Mouse (Mus musculus): Measurements from ENCODE around the gene Pcyt1a. TPM values are rescaled to one million over a fixed set of nuclear protein-coding genes. Genes with fewer than 3 reads are reported as not detected.
A peak's percentile ranks its signal among the peaks of the same experiment; 100 is the strongest.

Pcyt1a gene
- polyA plus RNA-seq (2012; ENCODE audit: insufficient read depth, insufficient read length, missing spikeins) = 46.6 and 46.8 TPM in 2 replicates

DNA sequence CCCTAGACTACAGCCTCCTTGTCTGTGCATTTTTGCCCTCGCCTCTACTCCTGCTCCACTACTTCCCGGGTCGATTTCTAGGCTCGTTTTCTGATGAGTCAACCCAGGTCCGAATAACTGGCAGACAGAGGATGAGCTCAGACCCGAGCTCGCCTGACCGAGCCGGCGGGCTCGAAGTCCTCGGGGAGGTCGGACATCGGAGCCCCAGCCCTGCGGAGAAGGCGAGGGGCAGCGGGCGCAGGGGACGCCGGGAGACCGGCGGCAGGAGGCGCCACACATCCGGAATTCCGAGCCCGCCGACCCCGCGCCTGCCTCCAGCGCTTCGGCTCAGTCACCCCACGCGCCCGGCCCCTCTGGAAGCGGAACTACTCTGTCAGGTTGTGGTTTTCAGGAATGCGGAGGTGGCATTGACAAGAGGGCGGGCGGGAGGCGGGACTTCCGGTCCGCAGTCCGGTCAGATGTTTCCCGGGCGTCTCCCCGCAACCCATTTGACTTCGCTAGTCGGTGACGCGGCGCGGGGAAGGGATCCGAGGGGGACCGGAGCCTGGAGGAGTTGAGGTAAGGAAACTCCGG lies at the start of gene Pcyt1a:
TSS of gene Pcyt1a (plus strand) at position 448 of the 573 bp plus-strand sequence.
- H3K4me3 ChIP-seq (ENCODE audit: insufficient read depth, low read depth, low read length) = peak within 1 kb of the TSS; percentile 83

GRCm38 (mm10) chr16:32382901-32383300 lies 47.8 kb upstream of the Pcyt1a start:
- Histone ChIP-seq H3K4me3 (ENCODE audit: insufficient read depth, low read depth, low read length) (no peak overlapping the region), H3K4me1 (ENCODE audit: control insufficient read depth, insufficient read depth, insufficient read length, low read length) (no peaks in the 10 kb centered on the region), H3K27ac (replicated peaks; ENCODE audit: low read depth, low read length) (no peak overlapping the region)

More for the DNA sequence above, at the start of gene Pcyt1a:
- H3K4me1 ChIP-seq (ENCODE audit: control insufficient read depth, insufficient read depth, insufficient read length, low read length) = peaks cover 5% of the 10 kb centered on the region
- H3K27ac ChIP-seq (replicated peaks; ENCODE audit: low read depth, low read length) = peak within 1 kb of the TSS; percentile 82

DNA sequence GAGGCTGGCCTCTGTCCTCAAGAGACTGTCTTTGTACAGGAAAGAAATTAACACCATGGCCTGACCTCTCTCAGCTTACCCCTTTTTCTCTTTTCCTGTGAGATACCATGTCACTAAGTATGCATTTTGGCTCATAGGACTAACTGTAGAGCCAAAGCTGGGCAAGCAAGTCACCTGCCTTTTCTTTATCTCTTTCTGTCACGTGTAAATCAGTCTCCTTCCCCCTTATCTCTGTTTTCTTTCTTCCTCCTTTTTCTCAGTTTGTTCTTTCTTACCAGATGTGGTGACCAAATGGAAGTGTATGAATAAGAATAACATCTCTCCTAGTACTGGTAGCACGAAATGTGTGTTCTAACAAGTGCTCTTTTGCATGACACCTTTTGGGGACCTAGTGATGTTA lies 45.8 kb upstream of the Pcyt1a start:
- no peak overlapping the region for H3K4me3 ChIP-seq (ENCODE audit: insufficient read depth, low read depth, low read length)
- no peaks in the 10 kb centered on the region for H3K4me1 ChIP-seq (ENCODE audit: control insufficient read depth, insufficient read depth, insufficient read length, low read length)

GRCm38 (mm10) chr16:32386826-32387225 lies 43.9 kb upstream of the Pcyt1a start:
- no peak overlapping the region for H3K27ac ChIP-seq (replicated peaks; ENCODE audit: low read depth, low read length)
- no peak overlapping the region for H3K4me3 ChIP-seq (ENCODE audit: insufficient read depth, low read depth, low read length)
- no peaks in the 10 kb centered on the region for H3K4me1 ChIP-seq (ENCODE audit: control insufficient read depth, insufficient read depth, insufficient read length, low read length)

More for the DNA sequence above, 45.8 kb upstream of the Pcyt1a start:
- H3K27ac ChIP-seq (replicated peaks; ENCODE audit: low read depth, low read length) = no peak overlapping the region

- no peak overlapping the region for H3K27ac ChIP-seq (replicated peaks; ENCODE audit: low read depth, low read length)
- no peak overlapping the region for H3K4me3 ChIP-seq (ENCODE audit: insufficient read depth, low read depth, low read length)
- H3K4me1 ChIP-seq (ENCODE audit: control insufficient read depth, insufficient read depth, insufficient read length, low read length) = no peaks in the 10 kb centered on the region
These were observed 41.7 kb upstream of the Pcyt1a start for GRCm38 (mm10) chr16:32389049-32389448.

DNA sequence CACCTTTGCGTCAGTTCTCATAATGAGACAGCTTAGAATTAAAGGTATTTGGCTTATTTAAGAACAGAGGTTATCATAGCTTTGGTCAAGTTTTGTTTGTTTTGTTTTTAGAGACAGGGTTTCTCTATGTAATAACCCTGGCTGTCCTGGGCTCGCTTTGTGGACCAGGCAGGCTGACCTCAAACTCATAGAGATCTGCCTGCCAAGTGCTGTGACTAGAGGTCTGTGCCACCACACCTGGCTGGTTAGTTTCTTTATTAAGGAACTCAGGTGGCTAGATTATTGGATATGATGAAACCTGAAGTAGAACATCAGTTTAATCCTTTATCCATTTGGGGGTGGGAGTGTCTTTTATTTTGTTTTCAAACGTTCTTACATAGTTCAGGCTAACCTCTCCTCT lies 40.9 kb upstream of the Pcyt1a start:
- Histone ChIP-seq H3K4me3 (ENCODE audit: insufficient read depth, low read depth, low read length) (no peak overlapping the region), H3K4me1 (ENCODE audit: control insufficient read depth, insufficient read depth, insufficient read length, low read length) (no peaks in the 10 kb centered on the region), H3K27ac (replicated peaks; ENCODE audit: low read depth, low read length) (no peak overlapping the region)

- no peak overlapping the region for H3K4me3 ChIP-seq (ENCODE audit: insufficient read depth, low read depth, low read length)
- H3K27ac ChIP-seq (replicated peaks; ENCODE audit: low read depth, low read length) = no peak overlapping the region
- no peaks in the 10 kb centered on the region for H3K4me1 ChIP-seq (ENCODE audit: control insufficient read depth, insufficient read depth, insufficient read length, low read length)
These were observed 39.8 kb upstream of the Pcyt1a start for GRCm38 (mm10) chr16:32390882-32391281.

DNA sequence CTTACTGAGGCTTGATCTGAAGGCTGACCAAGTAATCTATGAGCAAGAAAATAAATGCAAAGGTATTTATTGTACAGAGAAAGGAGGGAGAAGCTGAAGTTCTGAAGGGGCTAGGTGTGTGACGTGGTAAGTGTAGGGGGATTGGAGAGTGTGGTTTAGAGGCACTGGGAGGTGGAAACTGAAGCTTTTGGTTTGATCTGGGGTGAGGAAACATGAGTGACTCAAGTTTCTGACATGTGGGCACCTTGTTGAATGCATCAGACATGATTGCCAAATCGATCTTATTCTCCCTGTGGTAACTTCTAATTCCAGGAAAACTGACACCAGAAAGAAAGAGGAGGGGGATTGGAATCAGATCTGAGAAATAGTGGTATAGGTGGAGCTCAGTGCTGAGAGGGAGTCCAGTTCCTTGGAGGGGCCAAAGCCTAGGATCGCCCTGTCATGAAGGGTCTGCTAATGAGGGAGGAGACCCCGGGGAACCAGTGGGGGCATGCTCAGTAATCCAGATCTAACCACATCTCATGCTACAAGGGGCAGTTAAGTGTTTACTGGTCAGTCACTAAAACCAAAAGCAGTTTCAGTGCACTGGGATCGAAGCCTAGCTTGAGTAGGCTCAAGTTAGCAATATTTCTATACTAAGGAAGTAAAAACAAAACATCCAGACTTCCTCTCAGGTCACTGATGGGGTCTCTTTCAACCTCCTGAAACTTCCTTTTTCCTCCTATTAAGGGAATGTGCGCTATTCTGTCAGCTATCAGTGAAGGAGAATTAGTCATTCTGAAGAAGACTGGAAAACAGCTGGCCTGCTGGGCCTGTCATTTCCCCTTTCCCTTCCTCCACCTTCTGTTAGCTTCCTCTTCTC lies 34.8 kb upstream of the Pcyt1a start:
- Histone ChIP-seq H3K27ac (replicated peaks; ENCODE audit: low read depth, low read length) (peak overlapping the region; percentile 52), H3K4me1 (ENCODE audit: control insufficient read depth, insufficient read depth, insufficient read length, low read length) (no peaks in the 10 kb centered on the region), H3K4me3 (ENCODE audit: insufficient read depth, low read depth, low read length) (no peak overlapping the region)

GRCm38 (mm10) chr16:32396541-32396835 lies 34.2 kb upstream of the Pcyt1a start:
- H3K27ac ChIP-seq (replicated peaks; ENCODE audit: low read depth, low read length) = peak overlapping the region; percentile 14
- no peaks in the 10 kb centered on the region for H3K4me1 ChIP-seq (ENCODE audit: control insufficient read depth, insufficient read depth, insufficient read length, low read length)
- no peak overlapping the region for H3K4me3 ChIP-seq (ENCODE audit: insufficient read depth, low read depth, low read length)

DNA sequence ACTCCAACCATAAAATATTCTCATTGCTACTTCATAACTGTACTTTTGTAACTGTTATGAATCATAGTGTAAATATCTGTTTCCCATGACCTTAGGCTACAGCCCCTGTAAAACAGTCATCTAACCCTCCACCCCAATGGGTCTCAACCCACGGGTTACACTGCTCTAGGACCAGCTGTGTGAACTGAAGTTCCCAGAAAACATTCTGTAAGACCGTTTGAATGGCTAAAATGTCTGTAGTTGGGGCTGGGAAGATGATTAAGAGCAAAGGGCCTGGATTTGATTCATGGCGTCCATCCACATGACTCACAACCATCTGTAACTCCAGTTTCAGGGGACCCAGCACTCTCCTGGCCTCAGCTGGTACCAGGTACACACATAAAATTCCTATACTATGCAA lies 32.5 kb upstream of the Pcyt1a start:
- no peaks in the 10 kb centered on the region for H3K4me1 ChIP-seq (ENCODE audit: control insufficient read depth, insufficient read depth, insufficient read length, low read length)
- H3K4me3 ChIP-seq (ENCODE audit: insufficient read depth, low read depth, low read length) = no peak overlapping the region
- no peak overlapping the region for H3K27ac ChIP-seq (replicated peaks; ENCODE audit: low read depth, low read length)

DNA sequence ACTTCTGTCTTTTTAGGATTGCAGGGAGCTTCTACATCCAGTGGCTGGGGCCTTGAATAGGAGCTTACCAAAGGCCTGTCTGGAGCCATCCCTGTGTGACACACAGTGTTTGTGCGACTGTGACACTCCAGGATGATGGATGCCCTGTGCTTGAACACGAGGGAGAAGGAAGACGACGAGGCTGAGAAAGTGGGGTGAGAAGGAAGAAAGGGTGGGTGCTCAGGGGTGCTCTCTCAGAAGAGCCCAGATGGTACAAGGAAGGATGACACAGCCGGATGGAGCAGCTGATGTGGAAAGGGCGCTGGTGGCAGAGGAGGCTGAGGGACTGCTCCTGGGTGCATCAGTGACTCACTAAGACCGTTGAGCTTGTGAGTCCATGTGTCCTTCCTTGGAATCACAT lies 30.5 kb upstream of the Pcyt1a start, which contains the start of gene Tm4sf19:
TSS of gene Tm4sf19 (plus strand) at position 240 of the 400 bp plus-strand sequence.
- no peaks in the 10 kb centered on the region for H3K4me1 ChIP-seq (ENCODE audit: control insufficient read depth, insufficient read depth, insufficient read length, low read length)
- no peak within 1 kb of the TSS for H3K4me3 ChIP-seq (ENCODE audit: insufficient read depth, low read depth, low read length)
- no peak within 1 kb of the TSS; the same call in none of the 2 replicates for H3K27ac ChIP-seq (replicated peaks; ENCODE audit: low read depth, low read length)

DNA sequence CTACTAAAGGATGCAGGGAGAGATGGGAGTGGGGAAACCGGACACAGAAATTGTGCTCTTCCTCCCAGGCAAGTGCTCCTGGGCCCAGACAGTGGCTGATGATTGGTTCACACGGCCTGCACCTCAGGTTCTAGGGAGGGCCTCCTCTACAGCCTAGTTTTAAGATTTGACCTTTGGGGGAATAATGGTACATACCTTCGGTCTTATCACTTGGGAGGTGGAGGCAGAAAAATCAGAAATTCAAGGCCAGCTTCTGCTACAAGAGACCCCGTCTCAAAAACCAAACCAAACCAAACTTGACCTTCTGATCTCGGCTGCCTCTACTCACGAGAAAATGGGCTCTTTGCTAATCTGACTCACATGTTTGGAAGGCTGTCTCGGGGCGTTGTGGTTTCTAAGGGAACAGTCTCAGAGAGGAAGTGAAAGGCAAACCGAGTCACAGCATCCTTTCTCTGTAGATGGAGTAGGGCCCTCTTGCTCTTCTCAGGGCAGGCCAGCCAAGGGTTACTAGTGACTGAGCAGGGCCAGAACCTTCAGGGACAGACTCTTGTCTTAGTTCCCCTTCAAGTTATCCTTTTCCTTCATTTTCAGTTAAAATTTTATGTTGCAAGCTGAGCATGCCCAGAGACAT lies 29.3 kb upstream of the Pcyt1a start:
- Histone ChIP-seq H3K27ac (replicated peaks; ENCODE audit: low read depth, low read length) (no peak overlapping the region), H3K4me1 (ENCODE audit: control insufficient read depth, insufficient read depth, insufficient read length, low read length) (no peaks in the 10 kb centered on the region)

DNA sequence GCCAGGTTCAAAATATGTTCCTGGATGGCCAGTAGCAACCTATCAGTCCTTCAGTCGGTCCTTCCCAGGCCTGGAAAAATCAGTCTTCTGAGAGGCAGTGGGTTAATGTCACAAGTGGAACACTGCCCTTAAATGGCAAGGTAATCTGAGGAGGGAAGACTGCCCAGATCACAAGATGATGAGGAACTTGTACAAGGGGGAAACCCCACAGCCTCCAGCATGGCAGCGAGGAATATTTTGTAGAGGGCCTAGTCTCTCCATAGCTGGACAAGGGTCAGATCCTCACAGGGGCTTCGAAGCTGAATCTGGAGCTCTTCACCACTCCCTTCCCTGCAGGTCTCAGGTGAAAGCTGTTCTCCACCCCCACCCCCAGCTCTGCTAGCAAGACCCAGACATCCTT lies 27.9 kb upstream of the Pcyt1a start:
- Histone ChIP-seq H3K27ac (replicated peaks; ENCODE audit: low read depth, low read length) (no peak overlapping the region; the same call in 1 of the 2 replicates), H3K4me3 (ENCODE audit: insufficient read depth, low read depth, low read length) (no peak overlapping the region), H3K4me1 (ENCODE audit: control insufficient read depth, insufficient read depth, insufficient read length, low read length) (no peaks in the 10 kb centered on the region)

More for the DNA sequence above, 29.3 kb upstream of the Pcyt1a start:
- H3K4me3 ChIP-seq (ENCODE audit: insufficient read depth, low read depth, low read length) = no peak overlapping the region

DNA sequence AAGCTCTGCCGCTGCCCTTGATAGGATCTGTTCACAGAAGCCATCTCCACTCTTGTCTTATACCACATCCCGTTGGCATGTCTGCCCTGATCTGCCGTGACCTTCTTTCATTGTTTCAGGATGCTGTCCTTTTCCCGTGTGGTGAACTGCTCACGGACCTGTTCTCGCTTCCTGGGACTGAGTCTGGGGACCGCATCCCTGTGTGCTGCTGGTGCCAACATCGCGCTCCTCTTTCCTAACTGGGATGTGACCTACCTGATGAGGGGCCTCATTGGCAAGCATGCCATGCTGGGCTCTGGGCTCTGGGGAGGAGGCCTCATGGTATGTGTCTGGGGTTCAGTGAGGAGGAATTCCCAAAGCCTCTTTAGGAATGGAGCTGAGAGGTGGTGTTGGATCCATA lies 25.0 kb upstream of the Pcyt1a start:
- Histone ChIP-seq H3K4me1 (ENCODE audit: control insufficient read depth, insufficient read depth, insufficient read length, low read length) (no peaks in the 10 kb centered on the region), H3K27ac (replicated peaks; ENCODE audit: low read depth, low read length) (no peak overlapping the region), H3K4me3 (ENCODE audit: insufficient read depth, low read depth, low read length) (no peak overlapping the region)

GRCm38 (mm10) chr16:32406671-32407070 lies 24.1 kb upstream of the Pcyt1a start:
- H3K4me1 ChIP-seq (ENCODE audit: control insufficient read depth, insufficient read depth, insufficient read length, low read length) = no peaks in the 10 kb centered on the region
- H3K4me3 ChIP-seq (ENCODE audit: insufficient read depth, low read depth, low read length) = no peak overlapping the region
- no peak overlapping the region for H3K27ac ChIP-seq (replicated peaks; ENCODE audit: low read depth, low read length)

Data from brown adipose tissue, adult 24 weeks (tissue).